Mouse (Mus musculus) 3T3-L1 (cell line): ENCODE measurements around the gene Sox15.

Experiments used
- DNase-seq: peaks from one replicate; pipeline ENCODE4 v3.0.0-alpha.2; 2015; ENCODE audit warnings: low read depth, low spot score

Sox15 gene

GRCm38 (mm10) chr11:69633128-69633866 is 21.8 kb upstream of the Sox15 start:
- peak; percentile 31 for DNase-seq

- no peak for DNase-seq
These were observed 19.6 kb upstream of the Sox15 start for GRCm38 (mm10) chr11:69635471-69635870.

- no peak for DNase-seq
These were observed 9.3 kb upstream of the Sox15 start for GRCm38 (mm10) chr11:69645860-69646259.

GRCm38 (mm10) chr11:69653399-69653798 is 1.7 kb upstream of the Sox15 start:
- no peak for DNase-seq

GRCm38 (mm10) chr11:69654760-69655159 is 354 bp upstream of the Sox15 start:
- no peak for DNase-seq

- DNase-seq, result no peak
These were observed 946 bp downstream of the Sox15 start for GRCm38 (mm10) chr11:69656065-69656455.

- DNase-seq, result peak; percentile 73
These were observed 1.7 kb downstream of the Sox15 start for GRCm38 (mm10) chr11:69656617-69657461.

- no peak for DNase-seq
These were observed 2.4 kb downstream of the Sox15 start for GRCm38 (mm10) chr11:69657462-69657881.

GRCm38 (mm10) chr11:69661221-69661881 is 6.2 kb downstream of the Sox15 start:
- peak; percentile 60 for DNase-seq

- peak; percentile 95 for DNase-seq
These were observed 7.3 kb downstream of the Sox15 start, which contains the start of gene Mpdu1 for GRCm38 (mm10) chr11:69662213-69662966. Gene Mpdu1 (minus strand): TSS chr11:69662642.

- no peak for DNase-seq
These were observed 8.0 kb downstream of the Sox15 start for GRCm38 (mm10) chr11:69662967-69663671.

GRCm38 (mm10) chr11:69663795-69664194 is 8.7 kb downstream of the Sox15 start:
- DNase-seq, result peak; percentile 57

- no peak for DNase-seq
These were observed 9.7 kb downstream of the Sox15 start for GRCm38 (mm10) chr11:69664841-69665240.

- no peak for DNase-seq
These were observed 10.4 kb downstream of the Sox15 start for GRCm38 (mm10) chr11:69665457-69665960.

- peak; percentile 88 for DNase-seq
These were observed 11.0 kb downstream of the Sox15 start, which contains the start of gene Cd68 for GRCm38 (mm10) chr11:69665961-69666664. Gene Cd68 (minus strand): TSS chr11:69666153.

- no peak for DNase-seq
These were observed 11.5 kb downstream of the Sox15 start for GRCm38 (mm10) chr11:69666665-69667005.

- peak; percentile 95 for DNase-seq
These were observed 15.9 kb downstream of the Sox15 start for GRCm38 (mm10) chr11:69670786-69671725.

- DNase-seq, result no peak
These were observed 16.6 kb downstream of the Sox15 start for GRCm38 (mm10) chr11:69671726-69672124.

- DNase-seq, result peak; percentile 100
These were observed 17.1 kb downstream of the Sox15 start, which contains the start of gene Eif4a1 for GRCm38 (mm10) chr11:69672211-69672706. Gene Eif4a1 (minus strand): TSS chr11:69672423.
